Mouse (Mus musculus): Measurements from ENCODE around the gene Slc17a2.

DNA sequence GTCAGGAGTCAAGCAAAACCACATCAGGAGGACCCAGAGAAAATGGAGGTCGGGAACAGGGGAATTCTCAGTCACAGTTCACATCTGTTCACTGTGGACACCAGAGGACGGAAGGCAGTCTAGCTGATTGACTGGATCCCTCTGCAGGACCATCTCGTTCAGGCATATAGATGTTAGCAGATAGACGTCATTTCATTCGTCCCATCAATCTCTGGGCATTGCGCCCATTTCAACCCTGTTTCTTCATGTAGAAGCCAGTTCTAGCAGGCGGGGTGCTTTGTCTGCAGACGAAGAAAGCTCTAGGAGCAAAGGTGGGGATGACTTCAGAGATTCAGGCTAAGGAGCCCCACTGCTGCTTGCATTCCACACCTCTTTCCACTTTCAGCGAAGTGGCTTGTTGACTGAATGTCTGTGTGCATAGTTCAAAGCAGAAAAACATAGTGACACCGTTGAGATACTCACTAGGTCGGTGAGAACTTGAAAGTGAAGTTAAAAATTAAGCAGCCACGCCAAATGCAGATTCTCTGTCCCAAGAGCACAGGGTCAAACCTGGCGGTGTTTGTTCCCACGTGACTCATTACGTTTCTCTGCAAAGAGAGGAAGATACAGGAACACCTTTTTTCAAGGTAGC, at the start of gene Slc17a2:
- TF ChIP-seq CTCF (IDR thresholded peaks at IDR 0.05; ENCODE audit: control insufficient read depth, insufficient read depth, insufficient replicate concordance, low read depth, low read length): no peak
- TF ChIP-seq POLR2A (IDR thresholded peaks at IDR 0.05; ENCODE audit: control insufficient read depth, low read depth, low read length): no peak

Measured in testis, adult 2 months (tissue).